Mouse (Mus musculus) kidney, postnatal 0 days (tissue): ENCODE data around the gene Gm20388. TPM values are rescaled to one million over a fixed set of nuclear protein-coding genes. Genes with fewer than 3 reads are reported as not detected.

Source experiments
- ATAC-seq: fragments of 200-750 bp; cut with Nextera tagmentation; replicated peaks from 2 replicates; pipeline ENCODE4 v1.8.0; 2017; ENCODE audit warnings: low read depth, moderate number of reproducible peaks, moderate TSS enrichment, moderate library complexity; ENCODE audit not compliant: low FRiP score
- DNase-seq: peaks from one replicate; pipeline ENCODE4 v3.0.0-alpha.2; 2016; ENCODE audit warnings: low spot score
- H3K27ac ChIP-seq: fragments of 300-500 bp; sonication (generic); 2 replicates; pipeline ENCODE4 v1.5.1; 2014; ENCODE audit warnings: mild to moderate bottlenecking
- H3K27me3 ChIP-seq: fragments of 300-500 bp; sonication (generic); 2 replicates; pipeline ENCODE4 v1.6.1; 2014; ENCODE audit warnings: low read length, mixed read lengths; ENCODE audit not compliant: insufficient read depth
- H3K36me3 ChIP-seq: fragments of 300-500 bp; sonication (generic); 2 replicates; pipeline ENCODE4 v1.6.1; 2014; ENCODE audit warnings: low read length, mixed read lengths; ENCODE audit not compliant: insufficient read depth
- H3K4me1 ChIP-seq: fragments of 300-500 bp; sonication (generic); replicated peaks from 2 replicates; pipeline ENCODE4 v1.6.1; 2014; ENCODE audit warnings: antibody characterized with exemption, low read length, mixed read lengths; ENCODE audit not compliant: insufficient read depth
- H3K4me2 ChIP-seq: fragments of 300-500 bp; sonication (generic); 2 replicates; pipeline ENCODE4 v1.6.1; 2014; ENCODE audit warnings: mild to moderate bottlenecking, low read length, moderate library complexity, mixed read lengths
- H3K4me3 ChIP-seq: fragments of 300-500 bp; sonication (generic); replicated peaks from 2 replicates; pipeline ENCODE4 v1.5.1; 2014; ENCODE audit warnings: low read depth, low read length
- H3K9ac ChIP-seq: fragments of 300-500 bp; sonication (generic); 2 replicates; pipeline ENCODE4 v1.6.1; 2014; ENCODE audit warnings: low read depth, low read length
- H3K9me3 ChIP-seq: fragments of 300-500 bp; sonication (generic); replicated peaks from 2 replicates; pipeline ENCODE4 v1.6.1; 2016; ENCODE audit warnings: low read length, inconsistent platforms, mixed read lengths
- CTCF ChIP-seq: IDR thresholded peaks from 2 replicates; pipeline ENCODE4 v1.5.1; 2016; ENCODE audit warnings: antibody characterized with exemption, low read depth, mild to moderate bottlenecking, moderate library complexity
- WGBS: fragments of 180-500 bp; shearing (Covaris S2); extraction: QIAGEN DNeasy Blood & Tissue Kit; methylation state at CpG from one replicate; pipeline ENCODE4 v1.1.7; 2014; 5-methylcytosine and 5-hydroxymethylcytosine counted together
- polyA plus RNA-seq: library from polyadenylated mRNA; unstranded; fragments of >200 nt; fragmentation: Nextera tagmentation; extraction: Ambion mirVana; gene quantifications from 2 replicates; pipeline ENCODE4 v1.2.1, GENCODE M21; 2015

Gm20388 gene
- polyA plus RNA-seq, 1 experiment from 2014 or later = not detected

DNA sequence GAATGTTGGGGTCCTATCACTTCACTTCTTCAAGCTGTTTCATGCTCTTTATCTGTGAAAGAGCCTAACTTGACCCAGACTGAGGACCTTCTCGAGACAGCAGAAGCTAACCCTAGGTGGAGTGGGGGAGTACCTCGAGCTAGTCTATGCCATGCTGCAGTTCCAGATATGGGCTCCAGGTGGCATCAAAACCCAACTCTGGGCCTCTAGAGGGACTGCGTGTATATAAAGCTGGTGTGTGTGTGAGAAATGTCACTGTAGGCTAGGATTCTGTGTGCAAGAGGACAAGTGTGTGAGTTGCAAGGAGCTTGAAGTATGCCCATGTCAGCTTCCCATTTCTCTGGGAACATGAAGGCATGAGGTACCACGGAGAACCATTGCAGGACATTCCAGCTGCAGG lies 370.8 kb downstream of the Gm20388 start:
- DNase-seq = peak; percentile 86
- Histone ChIP-seq H3K9me3 (no peaks in the 10 kb centered on the region), H3K4me1 (peaks cover 43% of the 10 kb centered on the region), H3K27ac (no peak overlapping the region), H3K27me3 (no peaks in the 10 kb centered on the region), H3K4me3 (no peak overlapping the region), H3K4me2 (no peak overlapping the region), H3K36me3 (no peaks in the 10 kb centered on the region), H3K9ac (no peak overlapping the region)
- WGBS = 21% methylated on average over 4 of the region's 4 CpGs
- ATAC-seq = no peak
- TF ChIP-seq CTCF = peak; percentile 92

DNA sequence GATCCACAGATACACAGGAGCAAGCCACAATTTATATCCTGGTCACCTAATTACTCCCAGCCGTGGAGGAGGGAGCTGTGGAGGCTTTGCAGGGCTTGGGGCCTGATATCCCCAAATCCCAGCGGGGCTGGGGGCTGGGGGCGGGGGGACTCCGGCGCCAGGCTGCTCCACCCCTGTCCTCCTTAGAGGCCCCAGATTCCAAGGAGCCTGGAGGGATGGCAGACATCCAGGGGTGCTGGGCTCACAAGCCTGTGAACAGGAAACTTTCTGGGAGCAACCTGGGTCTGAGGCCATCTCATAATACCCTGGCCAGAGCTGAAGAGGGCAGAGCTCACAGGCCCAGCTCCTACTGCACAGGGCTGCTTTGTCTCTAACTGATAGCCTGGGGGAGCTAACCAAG lies 371.8 kb downstream of the Gm20388 start:
- Histone ChIP-seq H3K4me3 (no peak overlapping the region), H3K9me3 (no peaks in the 10 kb centered on the region), H3K36me3 (no peaks in the 10 kb centered on the region), H3K4me2 (no peak overlapping the region), H3K27ac (0 out of 2 replicates have a peak overlapping the region, but pooled peaks have one; percentile 19), H3K9ac (no peak overlapping the region), H3K27me3 (no peaks in the 10 kb centered on the region), H3K4me1 (peaks cover 33% of the 10 kb centered on the region)
- ATAC-seq (no peak), DNase-seq (no peak)
- 27% methylated on average over 5 of the region's 5 CpGs for whole genome bisulfite sequencing
- no peak for TF ChIP-seq CTCF

DNA sequence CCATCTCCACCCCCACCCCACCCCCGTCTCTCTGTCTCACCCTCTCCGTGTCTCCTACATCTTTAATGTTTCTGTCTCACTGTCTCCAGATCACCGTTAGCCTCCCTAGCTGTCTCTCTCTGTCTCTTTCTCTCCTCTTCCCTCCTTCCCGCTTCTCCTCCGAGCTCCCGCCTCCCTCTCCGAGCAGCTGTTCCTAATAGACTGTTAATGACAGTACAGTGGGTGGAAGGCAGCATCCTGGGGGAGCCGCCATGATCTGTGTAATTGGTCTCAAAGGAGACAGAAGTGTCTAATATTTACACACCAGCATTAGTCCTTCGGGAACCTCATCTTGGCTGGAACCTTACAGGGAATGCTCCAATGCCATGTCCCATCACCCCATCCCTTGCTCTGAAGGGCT lies 373.6 kb downstream of the Gm20388 start:
- Histone ChIP-seq H3K4me3 (no peak overlapping the region), H3K36me3 (no peaks in the 10 kb centered on the region), H3K27me3 (no peaks in the 10 kb centered on the region), H3K4me2 (no peak overlapping the region), H3K9me3 (no peaks in the 10 kb centered on the region), H3K4me1 (peaks cover 22% of the 10 kb centered on the region), H3K9ac (no peak overlapping the region), H3K27ac (no peak overlapping the region)
- ATAC-seq (no peak), DNase-seq (peak; percentile 68)
- WGBS = 36% methylated on average over 9 of the region's 9 CpGs
- TF ChIP-seq CTCF = no peak

DNA sequence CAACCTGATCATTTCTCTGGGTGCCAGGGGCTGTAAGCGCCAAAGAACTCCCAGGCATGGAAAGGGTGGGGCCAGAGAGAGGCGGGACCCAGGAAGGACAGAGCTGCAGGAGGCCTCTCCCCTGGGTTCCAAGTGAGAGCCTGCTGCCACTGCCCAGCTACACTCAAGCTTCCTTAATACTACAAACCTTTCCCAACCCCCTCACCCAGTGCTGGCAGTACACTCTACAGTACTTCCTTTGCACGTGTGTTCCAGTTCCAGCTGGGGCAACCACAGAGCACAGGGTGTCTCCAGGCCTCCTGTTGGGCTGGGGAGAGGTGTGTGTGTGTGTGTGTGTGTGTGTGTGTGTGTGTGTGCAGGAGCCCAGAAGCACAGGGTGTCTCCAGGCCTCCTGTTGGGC lies 374.4 kb downstream of the Gm20388 start:
- 25% methylated on average over 3 of the region's 3 CpGs for WGBS
- peaks cover 29% of the 10 kb centered on the region for H3K4me1 ChIP-seq
- ATAC-seq (peak; percentile 53), DNase-seq (peak; percentile 60)
- no peaks in the 10 kb centered on the region for H3K36me3 ChIP-seq
- no peak for TF ChIP-seq CTCF
- no peaks in the 10 kb centered on the region for H3K27me3 ChIP-seq
- no peak overlapping the region for H3K9ac ChIP-seq
- H3K27ac ChIP-seq = peak overlapping the region; percentile 42; the same call in 1 of the 2 replicates
- no peak overlapping the region for H3K4me2 ChIP-seq
- H3K4me3 ChIP-seq = no peak overlapping the region
- H3K9me3 ChIP-seq = no peaks in the 10 kb centered on the region

DNA sequence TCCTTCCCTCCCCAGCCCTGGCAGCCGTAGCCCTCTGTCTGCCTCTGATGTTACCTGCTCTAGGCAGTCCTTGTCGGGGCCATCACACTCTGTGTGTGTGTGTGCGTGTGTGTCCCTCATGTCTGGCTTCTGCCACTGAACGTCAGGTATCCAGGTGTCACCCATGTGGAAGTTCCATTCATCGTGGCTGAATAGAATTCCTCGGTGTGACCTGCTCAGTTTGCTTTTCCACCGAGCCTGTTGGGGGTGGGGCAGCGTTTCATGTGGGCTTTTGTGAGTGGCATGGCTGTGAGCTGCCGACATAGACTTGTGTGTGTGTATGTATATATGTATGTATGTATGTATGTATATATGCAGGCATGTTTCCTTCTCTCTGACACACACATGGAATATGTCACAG lies 375.2 kb downstream of the Gm20388 start:
- H3K9ac ChIP-seq = no peak overlapping the region
- ATAC-seq = no peak

DNA sequence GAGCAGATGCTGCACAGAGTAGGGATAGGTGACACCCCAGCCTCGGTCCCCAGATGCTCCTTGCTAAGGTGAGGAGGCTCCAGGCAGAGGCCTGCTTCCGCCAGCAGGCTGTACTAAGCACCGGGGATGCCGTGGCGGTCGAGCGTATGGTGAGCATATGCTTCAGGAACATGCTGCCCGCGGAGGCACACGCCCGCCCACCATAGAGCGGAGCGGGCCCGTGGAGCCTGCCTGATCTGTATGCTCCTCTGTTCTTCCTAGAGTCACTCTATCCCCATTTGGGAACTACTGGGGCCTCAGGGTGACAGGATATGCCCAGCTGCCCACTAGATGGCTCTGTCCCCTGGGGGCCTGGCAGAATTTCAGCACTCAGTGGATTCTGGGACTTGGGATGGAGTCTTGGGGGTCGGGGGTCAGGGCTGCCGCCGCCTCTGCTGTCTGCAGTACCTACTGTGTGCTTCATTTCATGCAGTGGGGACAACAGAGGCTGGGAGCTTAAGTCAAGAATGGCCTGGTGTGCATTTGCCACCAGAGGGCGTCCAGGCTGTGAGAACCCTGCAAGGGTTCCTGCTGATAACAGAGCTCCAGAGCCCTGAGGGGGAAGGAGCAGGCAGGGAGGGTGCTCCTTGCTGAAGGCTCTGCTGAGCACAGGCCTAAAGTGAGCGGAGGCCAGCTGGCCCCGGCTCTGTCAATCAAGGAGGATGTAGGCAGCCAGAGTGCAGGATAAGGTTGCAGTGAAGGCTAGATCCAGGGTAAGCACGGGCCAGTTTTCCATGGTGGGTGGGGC lies 377.7 kb downstream of the Gm20388 start:
- H3K4me3 ChIP-seq = no peak overlapping the region
- H3K27me3 ChIP-seq = no peaks in the 10 kb centered on the region
- no peaks in the 10 kb centered on the region for H3K9me3 ChIP-seq
- H3K36me3 ChIP-seq = no peaks in the 10 kb centered on the region
- H3K4me2 ChIP-seq = no peak overlapping the region
- H3K9ac ChIP-seq = no peak overlapping the region
- ATAC-seq = peak; percentile 37; the same call in 1 of the 2 replicates
- peak; percentile 81 for DNase-seq
- TF ChIP-seq CTCF = peak; percentile 81
- 52% methylated on average over 21 of the region's 21 CpGs for WGBS
- no peak overlapping the region for H3K27ac ChIP-seq
- H3K4me1 ChIP-seq = peaks cover 26% of the 10 kb centered on the region

More for the DNA sequence above, 375.2 kb downstream of the Gm20388 start:
- DNase-seq = no peak
- no peaks in the 10 kb centered on the region for H3K27me3 ChIP-seq
- 73% methylated on average over 9 of the region's 9 CpGs for WGBS
- no peak overlapping the region for H3K4me2 ChIP-seq
- no peaks in the 10 kb centered on the region for H3K36me3 ChIP-seq
- no peaks in the 10 kb centered on the region for H3K9me3 ChIP-seq
- 0 out of 2 replicates have a peak overlapping the region, but pooled peaks have one; percentile 42 for H3K27ac ChIP-seq
- H3K4me1 ChIP-seq = peaks cover 29% of the 10 kb centered on the region
- no peak for TF ChIP-seq CTCF
- no peak overlapping the region for H3K4me3 ChIP-seq
